Mouse (Mus musculus) right cerebral cortex, adult 2 months (tissue): ENCODE measurements around the gene Srsf7.
"Not testable (repeated sequence)": the region's sequence is repeated elsewhere in the genome, so short reads cannot be mapped to it uniquely, and the experiment has no call there.

Experiments used
- DNase-seq, 2 experiments: peaks; one replicate each; pipeline ENCODE4 v3.0.0; 2021 to 2022; ENCODE audit warnings: low spot score in 2 of 2

Srsf7 gene

GRCm38 (mm10) chr17:80199160-80199778, 7.8 kb downstream of the Srsf7 start:
- DNase-seq, result no peak

- no peak for DNase-seq
These were observed 14.0 kb downstream of the Srsf7 start for GRCm38 (mm10) chr17:80193075-80193474.

GRCm38 (mm10) chr17:80183615-80184014, 23.5 kb downstream of the Srsf7 start:
- no peak for DNase-seq

- no peak for DNase-seq
These were observed 26.6 kb downstream of the Srsf7 start for GRCm38 (mm10) chr17:80180468-80180867.

GRCm38 (mm10) chr17:80179959-80180358, 27.1 kb downstream of the Srsf7 start:
- peak; percentile 80 to 82 for DNase-seq

- not testable (repeated sequence) for DNase-seq
These were observed 28.3 kb downstream of the Srsf7 start for GRCm38 (mm10) chr17:80178846-80179245.

- DNase-seq, result no peak
These were observed 31.1 kb downstream of the Srsf7 start for GRCm38 (mm10) chr17:80175966-80176365.

GRCm38 (mm10) chr17:80175386-80175739, 31.7 kb downstream of the Srsf7 start:
- no peak for DNase-seq

- no peak for DNase-seq
These were observed 32.3 kb downstream of the Srsf7 start for GRCm38 (mm10) chr17:80174699-80175385.

- DNase-seq, result no peak
These were observed 33.0 kb downstream of the Srsf7 start for GRCm38 (mm10) chr17:80174146-80174545.

- no peak for DNase-seq
These were observed 33.4 kb downstream of the Srsf7 start for GRCm38 (mm10) chr17:80173708-80174107.

GRCm38 (mm10) chr17:80172761-80173160, 34.3 kb downstream of the Srsf7 start:
- DNase-seq, result no peak

GRCm38 (mm10) chr17:80171948-80172347, 35.2 kb downstream of the Srsf7 start:
- DNase-seq, result no peak

- DNase-seq, result no peak
These were observed 36.2 kb downstream of the Srsf7 start for GRCm38 (mm10) chr17:80170951-80171350.

- DNase-seq, result no peak
These were observed 37.3 kb downstream of the Srsf7 start for GRCm38 (mm10) chr17:80169792-80170191.

- DNase-seq, result peak; percentile 75 to 78
These were observed 38.5 kb downstream of the Srsf7 start for GRCm38 (mm10) chr17:80168425-80169182.

- peak; percentile 49 to 67 for DNase-seq
These were observed 39.3 kb downstream of the Srsf7 start for GRCm38 (mm10) chr17:80167851-80168251.

- DNase-seq, result no peak
These were observed 39.7 kb downstream of the Srsf7 start for GRCm38 (mm10) chr17:80167436-80167835.

GRCm38 (mm10) chr17:80166346-80166745, 40.8 kb downstream of the Srsf7 start:
- DNase-seq, result peak; percentile 22 to 25

GRCm38 (mm10) chr17:80165741-80166140, 41.4 kb downstream of the Srsf7 start:
- DNase-seq, result peak; percentile 78 to 83

GRCm38 (mm10) chr17:80163991-80164390, 43.1 kb downstream of the Srsf7 start:
- no peak for DNase-seq

GRCm38 (mm10) chr17:80160454-80160853, 46.7 kb downstream of the Srsf7 start:
- peak in 1 of 2 experiments; percentile 57 for DNase-seq

GRCm38 (mm10) chr17:80157489-80157888, 49.6 kb downstream of the Srsf7 start:
- no peak for DNase-seq
